Mouse (Mus musculus): ENCODE measurements around the gene Gdap2.

DNA sequence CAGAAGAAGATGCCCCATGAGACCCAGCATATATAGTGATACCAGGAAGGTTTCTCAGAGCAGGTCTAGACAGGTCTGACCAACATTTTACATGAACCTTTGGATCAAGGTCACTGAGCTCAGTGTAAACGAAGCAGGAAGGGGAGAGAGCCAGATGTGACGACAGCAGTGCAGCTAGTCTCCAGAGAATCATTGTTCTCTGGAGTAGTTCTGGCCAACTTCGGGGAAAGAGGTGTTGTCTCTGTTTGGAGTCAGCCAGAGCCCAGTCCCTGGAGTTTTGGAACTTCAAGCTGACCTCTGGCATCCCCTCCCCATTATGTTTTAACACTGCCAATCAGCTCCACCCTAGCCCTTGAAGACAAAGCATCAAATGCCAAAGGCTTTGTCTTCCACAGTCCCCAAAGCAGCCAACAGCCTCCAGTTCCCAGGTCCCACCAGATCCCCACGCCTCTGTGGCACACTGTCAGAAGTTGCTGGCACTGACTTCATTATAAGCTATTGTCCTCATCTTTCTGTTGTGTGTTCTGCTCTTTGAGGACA, 84.2 kb downstream of the Gdap2 start:
- no peak for TF ChIP-seq GATA1 (IDR thresholded peaks at IDR 0.05; ENCODE audit: borderline replicate concordance, low read length)
- no peak for TF ChIP-seq FLI1 (IDR thresholded peaks at IDR 0.05; ENCODE audit: low read length)
